Mouse (Mus musculus) limb, embryonic 11.5 days (tissue): Measurements from ENCODE around the gene Irf4. TPM values are rescaled to one million over a fixed set of nuclear protein-coding genes. Genes with fewer than 3 reads are reported as not detected.

Experiments used
- ATAC-seq: fragments of 200-750 bp; cut with Nextera tagmentation; 2 replicates; pipeline ENCODE4 v1.8.0; 2017; ENCODE audit warnings: low read depth; ENCODE audit not compliant: insufficient number of reproducible peaks, low FRiP score, low TSS enrichment
- DNase-seq: peaks from one replicate; pipeline ENCODE4 v3.0.0-alpha.2; 2015; ENCODE audit warnings: low spot score
- H3K27ac ChIP-seq: fragments of 300-500 bp; sonication (generic); replicated peaks from 2 replicates; pipeline ENCODE4 v1.5.1; 2014; ENCODE audit warnings: low read depth, mild to moderate bottlenecking, low read length
- H3K27me3 ChIP-seq: fragments of 300-500 bp; sonication (generic); 2 replicates; pipeline ENCODE4 v1.6.1; 2014; ENCODE audit warnings: mild to moderate bottlenecking, low read length, mixed read lengths; ENCODE audit not compliant: control insufficient read depth, insufficient read depth
- H3K36me3 ChIP-seq: fragments of 300-500 bp; sonication (generic); 2 replicates; pipeline ENCODE4 v1.6.1; 2014; ENCODE audit warnings: mild to moderate bottlenecking, low read length, moderate library complexity, mixed read lengths; ENCODE audit not compliant: control insufficient read depth, insufficient read depth
- H3K4me1 ChIP-seq: fragments of 300-500 bp; sonication (generic); 2 replicates; pipeline ENCODE4 v1.6.1; 2014; ENCODE audit warnings: low read length, mixed read lengths; ENCODE audit not compliant: control insufficient read depth, insufficient read depth
- H3K4me2 ChIP-seq: fragments of 300-500 bp; sonication (generic); 2 replicates; pipeline ENCODE4 v1.6.1; 2014; ENCODE audit warnings: low read depth, mild to moderate bottlenecking, moderate library complexity; ENCODE audit not compliant: severe bottlenecking
- H3K4me3 ChIP-seq: fragments of 300-500 bp; sonication (generic); 2 replicates; pipeline ENCODE4 v1.5.1; 2014; ENCODE audit warnings: low read depth, low read length
- H3K9ac ChIP-seq: fragments of 300-500 bp; sonication (generic); 2 replicates; pipeline ENCODE4 v1.6.1; 2014; ENCODE audit warnings: mild to moderate bottlenecking, low read length
- H3K9me3 ChIP-seq: fragments of 300-500 bp; sonication (generic); 2 replicates; pipeline ENCODE4 v1.6.1; 2016; ENCODE audit warnings: low read length; ENCODE audit not compliant: control insufficient read depth
- WGBS: fragments of 180-500 bp; shearing (Covaris S2); extraction: QIAGEN DNeasy Blood & Tissue Kit; methylation state at CpG from one replicate; pipeline ENCODE4 v1.1.7; 2014; 5-methylcytosine and 5-hydroxymethylcytosine counted together
- polyA plus RNA-seq: library from polyadenylated mRNA; unstranded; fragments of >200 nt; fragmentation: Nextera tagmentation; extraction: Ambion mirVana; gene quantifications from 2 replicates; pipeline ENCODE4 v1.2.1, GENCODE M21; 2014

Gene Irf4
- polyA plus RNA-seq, 1 experiment from 2014 or later, result not detected

DNA sequence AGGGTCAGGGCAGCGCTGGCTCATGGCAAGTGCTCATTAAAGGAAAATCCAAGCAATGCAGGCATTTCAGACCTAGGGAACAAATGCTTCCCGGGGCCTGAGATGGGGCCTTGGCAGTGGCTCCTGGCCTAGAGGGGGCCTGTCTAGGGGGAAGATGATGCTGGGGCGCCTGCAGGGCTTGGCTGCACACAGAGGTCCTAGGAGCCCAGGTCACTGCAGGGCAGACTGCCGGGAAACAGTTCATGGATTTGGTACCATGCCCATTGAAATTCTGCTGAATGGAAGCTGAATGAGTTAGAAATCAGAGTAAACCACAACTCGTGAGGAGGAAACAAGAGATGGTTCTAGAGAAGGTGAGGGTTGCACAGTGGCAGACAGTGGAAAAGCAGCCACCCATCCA lies 41.0 kb downstream of the Irf4 start:
- DNase-seq (no peak), ATAC-seq (no peak)
- Histone ChIP-seq H3K4me1 (no peaks in the 10 kb centered on the region), H3K9me3 (no peaks in the 10 kb centered on the region), H3K27ac (no peak overlapping the region), H3K27me3 (no peaks in the 10 kb centered on the region), H3K36me3 (no peaks in the 10 kb centered on the region), H3K4me2 (no peak overlapping the region), H3K4me3 (no peak overlapping the region), H3K9ac (no peak overlapping the region)
- 74% methylated on average over 5 of the region's 5 CpGs for WGBS

DNA sequence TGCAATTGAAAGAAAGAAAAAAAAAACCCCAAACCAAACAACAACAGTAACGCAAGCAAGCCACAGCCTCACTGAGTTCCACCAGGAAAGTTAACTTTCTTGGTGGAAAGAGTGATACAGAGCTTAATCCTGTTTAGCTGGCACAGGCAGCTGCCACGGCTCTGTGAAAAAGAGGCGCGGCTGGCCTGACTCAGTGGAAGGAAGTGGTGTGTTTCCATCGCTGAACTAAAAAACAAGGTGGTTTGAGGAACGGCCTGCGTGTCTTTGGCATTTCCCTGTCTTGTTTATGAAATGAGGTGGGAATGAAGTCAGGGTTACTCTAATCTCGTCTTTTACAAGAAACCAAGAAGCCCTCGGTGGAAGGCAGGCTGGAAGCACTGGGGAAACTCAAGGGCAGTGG lies 43.3 kb downstream of the Irf4 start:
- Histone ChIP-seq H3K4me1 (no peaks in the 10 kb centered on the region), H3K36me3 (no peaks in the 10 kb centered on the region), H3K9me3 (no peaks in the 10 kb centered on the region), H3K9ac (no peak overlapping the region), H3K4me3 (no peak overlapping the region), H3K4me2 (no peak overlapping the region), H3K27me3 (no peaks in the 10 kb centered on the region), H3K27ac (no peak overlapping the region)
- DNase-seq, result no peak
- 82% methylated on average over 9 of the region's 9 CpGs for WGBS
- ATAC-seq, result no peak

DNA sequence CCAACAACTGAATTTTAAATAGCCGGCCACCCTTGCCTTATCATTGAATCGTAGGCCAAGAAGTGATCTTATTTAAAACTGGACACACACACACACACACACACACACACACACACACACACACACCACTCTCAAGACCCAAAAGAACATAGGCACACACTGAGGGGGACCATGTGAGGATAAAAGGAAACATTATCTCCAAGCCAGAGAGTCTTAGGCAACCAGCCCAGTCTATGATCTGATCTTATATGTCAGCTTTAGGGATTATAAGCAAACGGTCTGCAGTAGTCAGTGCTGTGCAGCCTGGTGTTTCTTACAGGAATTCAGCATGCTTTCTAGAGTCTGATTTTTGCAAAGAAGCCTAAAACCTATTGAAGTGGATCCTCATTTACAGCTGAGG lies 43.7 kb downstream of the Irf4 start:
- no peak for DNase-seq
- no peak for ATAC-seq
- H3K4me1 ChIP-seq, result no peaks in the 10 kb centered on the region

GRCm38 (mm10) chr13:30793196-30793595 lies 44.2 kb downstream of the Irf4 start:
- WGBS, result 89% methylated on average over 4 of the region's 4 CpGs
- H3K4me1 ChIP-seq, result no peaks in the 10 kb centered on the region
- H3K27ac ChIP-seq, result no peak overlapping the region
- no peak overlapping the region for H3K4me3 ChIP-seq
- H3K36me3 ChIP-seq, result no peaks in the 10 kb centered on the region
- H3K9me3 ChIP-seq, result no peaks in the 10 kb centered on the region
- no peak for DNase-seq
- H3K27me3 ChIP-seq, result no peaks in the 10 kb centered on the region
- H3K9ac ChIP-seq, result no peak overlapping the region
- H3K4me2 ChIP-seq, result no peak overlapping the region
- no peak for ATAC-seq

More for the DNA sequence above, 43.7 kb downstream of the Irf4 start:
- H3K9ac ChIP-seq, result no peak overlapping the region
- no peak overlapping the region for H3K27ac ChIP-seq
- no peaks in the 10 kb centered on the region for H3K27me3 ChIP-seq
- no peaks in the 10 kb centered on the region for H3K9me3 ChIP-seq
- no peak overlapping the region for H3K4me2 ChIP-seq
- no peak overlapping the region for H3K4me3 ChIP-seq
- no peaks in the 10 kb centered on the region for H3K36me3 ChIP-seq
- 94% methylated on average over 3 of the region's 3 CpGs for WGBS

DNA sequence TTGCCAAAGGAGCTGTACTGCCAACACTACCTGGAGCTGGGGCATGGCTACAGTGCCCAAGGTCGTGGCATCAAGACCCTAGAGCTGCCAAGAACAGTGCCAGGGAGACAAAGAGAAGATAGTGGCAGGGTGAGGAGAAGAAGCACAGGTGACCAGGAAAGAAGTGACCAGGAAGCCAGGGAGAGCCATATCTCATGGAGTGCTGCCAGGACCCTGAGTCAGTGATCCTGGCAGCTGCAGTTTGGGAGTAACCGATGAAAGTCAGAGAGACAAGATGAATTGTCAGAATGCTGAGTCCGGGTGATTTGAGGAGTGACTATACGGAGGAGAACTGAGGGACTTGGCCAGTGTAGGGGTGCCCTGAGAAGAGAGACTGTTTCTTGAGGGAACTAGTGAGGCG lies 44.6 kb downstream of the Irf4 start:
- H3K27ac ChIP-seq, result no peak overlapping the region
- no peak overlapping the region for H3K9ac ChIP-seq
- H3K4me2 ChIP-seq, result no peak overlapping the region
- H3K9me3 ChIP-seq, result no peaks in the 10 kb centered on the region
- DNase-seq, result no peak
- no peaks in the 10 kb centered on the region for H3K27me3 ChIP-seq
- 81% methylated on average over 5 of the region's 5 CpGs for WGBS
- no peak for ATAC-seq
- no peaks in the 10 kb centered on the region for H3K36me3 ChIP-seq
- H3K4me1 ChIP-seq, result no peaks in the 10 kb centered on the region
- no peak overlapping the region for H3K4me3 ChIP-seq

DNA sequence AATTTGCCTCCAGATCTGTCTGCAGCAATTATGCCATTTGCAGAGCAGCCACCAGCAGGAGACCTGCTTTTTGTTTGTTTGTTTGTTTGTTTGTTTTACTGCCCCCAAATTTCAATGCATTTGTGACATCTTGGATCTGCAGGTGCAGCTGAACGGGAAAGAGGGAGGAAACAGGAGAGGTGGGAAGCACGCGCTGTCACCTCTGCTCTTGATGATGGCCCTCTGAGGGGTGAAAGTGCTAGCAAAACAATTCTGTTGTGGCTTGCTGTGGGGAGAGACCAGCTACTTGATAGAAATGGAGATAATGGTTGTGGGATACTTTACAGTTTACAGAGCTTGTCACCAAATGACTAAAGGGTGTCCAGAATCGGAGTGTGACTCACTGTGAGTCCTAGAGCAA lies 46.9 kb downstream of the Irf4 start:
- no peak for ATAC-seq
- no peaks in the 10 kb centered on the region for H3K36me3 ChIP-seq

GRCm38 (mm10) chr13:30801886-30802285 lies 52.9 kb downstream of the Irf4 start:
- DNase-seq (no peak), ATAC-seq (no peak)
- Histone ChIP-seq H3K27me3 (no peaks in the 10 kb centered on the region), H3K4me2 (no peak overlapping the region), H3K4me3 (no peak overlapping the region), H3K36me3 (no peaks in the 10 kb centered on the region), H3K4me1 (no peaks in the 10 kb centered on the region), H3K9me3 (no peaks in the 10 kb centered on the region), H3K9ac (no peak overlapping the region), H3K27ac (no peak overlapping the region)
- WGBS, result 83% methylated on average over 4 of the region's 4 CpGs

More for the DNA sequence above, 46.9 kb downstream of the Irf4 start:
- Histone ChIP-seq H3K27me3 (no peaks in the 10 kb centered on the region), H3K27ac (no peak overlapping the region), H3K9me3 (no peaks in the 10 kb centered on the region), H3K4me2 (no peak overlapping the region), H3K9ac (no peak overlapping the region), H3K4me3 (no peak overlapping the region), H3K4me1 (no peaks in the 10 kb centered on the region)
- DNase-seq, result no peak
- WGBS, result 83% methylated on average over 4 of the region's 4 CpGs

DNA sequence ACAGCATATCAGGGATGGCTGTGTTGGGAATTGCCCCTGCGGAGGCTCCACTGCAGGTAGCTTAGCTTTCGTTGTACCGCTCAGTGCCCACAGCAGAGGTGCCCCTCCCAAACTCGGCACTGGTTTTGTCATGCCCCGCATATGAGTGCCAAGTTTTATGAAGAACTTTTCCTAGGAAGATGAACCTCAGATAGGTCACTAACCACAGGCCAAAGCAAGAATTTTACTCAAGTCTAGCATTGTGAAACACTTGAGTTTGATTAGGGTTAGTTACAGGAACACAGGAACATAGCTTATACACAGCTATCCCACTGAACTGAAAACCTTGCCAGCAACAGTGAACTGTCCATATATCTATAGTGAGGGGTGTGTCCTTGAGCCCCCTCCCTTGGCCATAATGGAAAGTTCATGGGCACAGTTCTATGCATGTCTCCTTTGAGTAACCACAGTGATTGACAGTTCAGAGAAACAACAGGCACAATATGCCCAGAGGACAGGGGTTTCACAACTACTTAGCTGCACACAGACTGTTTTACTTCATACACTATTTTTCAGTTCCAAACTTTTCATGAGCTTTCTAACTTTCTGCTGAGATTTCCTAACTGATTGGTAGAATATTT lies 53.4 kb downstream of the Irf4 start:
- H3K4me3 ChIP-seq, result no peak overlapping the region
- WGBS, result 87% methylated on average over 5 of the region's 5 CpGs
- no peak overlapping the region for H3K27ac ChIP-seq
- DNase-seq (no peak), ATAC-seq (no peak)
- H3K9ac ChIP-seq, result no peak overlapping the region
- no peaks in the 10 kb centered on the region for H3K27me3 ChIP-seq
- no peak overlapping the region for H3K4me2 ChIP-seq
- H3K36me3 ChIP-seq, result no peaks in the 10 kb centered on the region
- no peaks in the 10 kb centered on the region for H3K4me1 ChIP-seq
- H3K9me3 ChIP-seq, result no peaks in the 10 kb centered on the region

- Histone ChIP-seq H3K4me3 (no peak overlapping the region), H3K4me2 (no peak overlapping the region), H3K27ac (no peak overlapping the region), H3K9ac (no peak overlapping the region), H3K27me3 (no peaks in the 10 kb centered on the region), H3K9me3 (no peaks in the 10 kb centered on the region), H3K36me3 (no peaks in the 10 kb centered on the region), H3K4me1 (no peaks in the 10 kb centered on the region)
- 96% methylated on average over 7 of the region's 7 CpGs for WGBS
- DNase-seq (no peak), ATAC-seq (no peak)
These were observed 60.2 kb downstream of the Irf4 start for GRCm38 (mm10) chr13:30809240-30809639.
